Mouse (Mus musculus): Measurements from ENCODE around the gene Gm8237. TPM values are rescaled to one million over a fixed set of nuclear protein-coding genes. Genes with fewer than 3 reads are reported as not detected.

Gm8237 gene
- total RNA-seq (2023), result not detected in 2 replicates

GRCm38 (mm10) chr14:5880241-5880640, at the start of gene Gm8237:
Gene Gm8237 (minus strand): TSS chr14:5880382.

GRCm38 (mm10) chr14:5830229-5830628, 50.0 kb downstream of the Gm8237 start, which contains the start of gene Gm3424:
Gene Gm3424 (minus strand): TSS chr14:5830329.

Other genes with a start within 250 kb of the Gm8237 start
- not detected in 2 replicates for gene Gm8265, start 247.4 kb downstream of the Gm8237 start, total RNA-seq (2023)
- not detected in 2 replicates for gene Gm9603, start 192.9 kb downstream of the Gm8237 start, total RNA-seq (2023)
- gene Gm3373, start 138.8 kb downstream of the Gm8237 start, total RNA-seq (2023), result not detected in 2 replicates
- not detected in 2 replicates for gene Gm3383, start 72.4 kb downstream of the Gm8237 start, total RNA-seq (2023)
- not detected in 2 replicates for gene Gm3424, start 50.1 kb downstream of the Gm8237 start, total RNA-seq (2023)
- gene Gm3248, start 81.4 kb upstream of the Gm8237 start, total RNA-seq (2023), result not detected in 2 replicates
- gene Gm3453, start 98.8 kb upstream of the Gm8237 start, total RNA-seq (2023), result not detected in 2 replicates
- not detected in 2 replicates for gene Gm6337, start 177.9 kb upstream of the Gm8237 start, total RNA-seq (2023)
- gene Gm8206, start 213.6 kb upstream of the Gm8237 start, total RNA-seq (2023), result not detected in 2 replicates
- not detected in 2 replicates for gene Gm3468, start 228.3 kb upstream of the Gm8237 start, total RNA-seq (2023)
- gene Gm3476, start 245.4 kb upstream of the Gm8237 start, total RNA-seq (2023), result not detected in 2 replicates